Mouse (Mus musculus) embryonic fibroblast, embryonic 13.5 days (primary cell): ENCODE measurements around the gene Foxa3.

Experiments
- CTCF ChIP-seq: IDR thresholded peaks from 2 replicates; pipeline ENCODE4 v1.5.1; 2011; ENCODE audit warnings: mild to moderate bottlenecking, control low read depth, low read length, moderate library complexity, borderline replicate concordance; ENCODE audit not compliant: insufficient read depth
- POLR2A ChIP-seq: IDR thresholded peaks from 2 replicates; pipeline ENCODE4 v1.6.1; 2011; ENCODE audit warnings: low read depth, mild to moderate bottlenecking, control low read depth, low read length, moderate library complexity

DNA sequence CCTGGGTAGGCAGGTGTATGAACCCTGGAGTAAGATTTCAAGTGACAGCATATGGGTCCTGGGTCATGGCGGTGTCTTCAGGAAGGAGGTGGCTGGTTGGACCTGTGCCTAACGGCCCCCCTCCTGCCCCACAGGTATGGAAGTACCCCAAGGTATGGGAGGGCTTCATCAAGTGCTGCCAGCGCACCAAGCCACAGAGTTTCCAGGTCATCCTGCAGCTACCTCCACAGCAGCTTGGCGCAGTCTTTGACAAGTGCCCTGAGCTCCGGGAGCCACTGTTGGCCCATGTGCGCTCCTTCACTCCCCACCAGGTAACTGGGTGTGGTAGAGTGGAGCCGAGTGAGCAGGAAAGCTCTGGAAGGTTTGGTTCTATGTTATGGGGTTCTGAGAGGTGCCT, 29.8 kb upstream of the Foxa3 start:
- TF ChIP-seq POLR2A (no peak), CTCF (no peak)
